Mouse (Mus musculus): ENCODE data around the gene Ykt6. TPM values are rescaled to one million over a fixed set of nuclear protein-coding genes. Genes with fewer than 3 reads are reported as not detected.

Gene Ykt6
- total and polyA plus RNA-seq, 2 experiments from 2014 or later = 101 to 181 TPM

- no peaks in the 10 kb centered on the region for H3K9me3 ChIP-seq (ENCODE audit: low read length)
- no peak for DNase-seq
- no peak overlapping the region for H3K4me2 ChIP-seq (ENCODE audit: low read depth)
- H3K9ac ChIP-seq = no peak overlapping the region
- no peak for TF ChIP-seq CTCF (IDR thresholded peaks at IDR 0.05; ENCODE audit: low read depth)
- H3K27ac ChIP-seq (ENCODE audit: low read depth, low read length) = no peak overlapping the region
- peaks cover 23% of the 10 kb centered on the region; the same call in 1 of the 2 replicates for H3K36me3 ChIP-seq (ENCODE audit: insufficient read depth)
- H3K4me1 ChIP-seq (ENCODE audit: insufficient read depth) = 0 out of 2 replicates have a peak, but pooled peaks cover under 1% of the 10 kb centered on the region
- no peak overlapping the region for H3K4me3 ChIP-seq (ENCODE audit: low read depth, low read length)
- 93% methylated on average over 3 of the region's 3 CpGs for WGBS
- ATAC-seq = no peak
- H3K27me3 ChIP-seq (ENCODE audit: insufficient read depth, low read length) = no peaks in the 10 kb centered on the region
Measured at GRCm38 (mm10) chr11:6011879-6012278, 56.4 kb downstream of the Ykt6 start.

GRCm38 (mm10) chr11:6013359-6013758, 57.9 kb downstream of the Ykt6 start:
- TF ChIP-seq CTCF (IDR thresholded peaks at IDR 0.05; ENCODE audit: low read depth) = peak; percentile 46
- ATAC-seq (peak; percentile 34; the same call in 1 of the 2 replicates), DNase-seq (no peak)
- H3K4me3 ChIP-seq (ENCODE audit: low read depth, low read length) = no peak overlapping the region
- peaks cover 30% of the 10 kb centered on the region for H3K36me3 ChIP-seq (ENCODE audit: insufficient read depth)
- H3K27me3 ChIP-seq (ENCODE audit: insufficient read depth, low read length) = no peaks in the 10 kb centered on the region
- H3K27ac ChIP-seq (ENCODE audit: low read depth, low read length) = no peak overlapping the region
- H3K4me2 ChIP-seq (ENCODE audit: low read depth) = no peak overlapping the region
- 0 out of 2 replicates have a peak, but pooled peaks cover 3% of the 10 kb centered on the region for H3K4me1 ChIP-seq (ENCODE audit: insufficient read depth)
- H3K9me3 ChIP-seq (ENCODE audit: low read length) = no peaks in the 10 kb centered on the region
- H3K9ac ChIP-seq = no peak overlapping the region
- WGBS = 56% methylated on average over 2 of the region's 2 CpGs

- Histone ChIP-seq H3K9ac (no peak overlapping the region), H3K27me3 (ENCODE audit: insufficient read depth, low read length) (no peaks in the 10 kb centered on the region), H3K4me3 (ENCODE audit: low read depth, low read length) (no peak overlapping the region), H3K9me3 (ENCODE audit: low read length) (no peaks in the 10 kb centered on the region), H3K27ac (ENCODE audit: low read depth, low read length) (no peak overlapping the region), H3K36me3 (ENCODE audit: insufficient read depth) (peaks cover 30% of the 10 kb centered on the region), H3K4me1 (ENCODE audit: insufficient read depth) (0 out of 2 replicates have a peak, but pooled peaks cover 3% of the 10 kb centered on the region), H3K4me2 (ENCODE audit: low read depth) (no peak overlapping the region)
- 52% methylated on average over 6 of the region's 6 CpGs for WGBS
- DNase-seq = no peak
- no peak for ATAC-seq
- no peak for TF ChIP-seq CTCF (IDR thresholded peaks at IDR 0.05; ENCODE audit: low read depth)
Measured at GRCm38 (mm10) chr11:6015011-6015431, 59.5 kb downstream of the Ykt6 start.

GRCm38 (mm10) chr11:6016368-6016767, 60.9 kb downstream of the Ykt6 start:
- no peak overlapping the region for H3K27ac ChIP-seq (ENCODE audit: low read depth, low read length)
- no peaks in the 10 kb centered on the region for H3K9me3 ChIP-seq (ENCODE audit: low read length)
- H3K4me2 ChIP-seq (ENCODE audit: low read depth) = no peak overlapping the region
- no peak for TF ChIP-seq CTCF (IDR thresholded peaks at IDR 0.05; ENCODE audit: low read depth)
- H3K4me1 ChIP-seq (ENCODE audit: insufficient read depth) = 0 out of 2 replicates have a peak, but pooled peaks cover 3% of the 10 kb centered on the region
- ATAC-seq (no peak), DNase-seq (peak; percentile 56)
- H3K27me3 ChIP-seq (ENCODE audit: insufficient read depth, low read length) = no peaks in the 10 kb centered on the region
- H3K4me3 ChIP-seq (ENCODE audit: low read depth, low read length) = no peak overlapping the region
- H3K36me3 ChIP-seq (ENCODE audit: insufficient read depth) = peaks cover 30% of the 10 kb centered on the region
- 2% methylated on average over 3 of the region's 3 CpGs for WGBS
- no peak overlapping the region for H3K9ac ChIP-seq

- Histone ChIP-seq H3K4me3 (ENCODE audit: low read depth, low read length) (no peak overlapping the region), H3K4me1 (ENCODE audit: insufficient read depth) (0 out of 2 replicates have a peak, but pooled peaks cover 3% of the 10 kb centered on the region), H3K9me3 (ENCODE audit: low read length) (no peaks in the 10 kb centered on the region), H3K36me3 (ENCODE audit: insufficient read depth) (peaks cover 25% of the 10 kb centered on the region), H3K9ac (no peak overlapping the region), H3K27ac (ENCODE audit: low read depth, low read length) (no peak overlapping the region), H3K4me2 (ENCODE audit: low read depth) (no peak overlapping the region), H3K27me3 (ENCODE audit: insufficient read depth, low read length) (no peaks in the 10 kb centered on the region)
- ATAC-seq (no peak), DNase-seq (no peak)
- TF ChIP-seq CTCF (IDR thresholded peaks at IDR 0.05; ENCODE audit: low read depth) = no peak
- WGBS = 55% methylated on average over 9 of the region's 9 CpGs
Measured at GRCm38 (mm10) chr11:6016797-6017395, 61.4 kb downstream of the Ykt6 start.

Other genes starting within 250 kb of the Ykt6 start
- gene Mrps24, start 240.0 kb upstream of the Ykt6 start, total RNA-seq (2014; rRNA removed) = 83.9 and 90.7 TPM in 2 replicates
- 226 and 284 TPM in 2 replicates for gene Mrps24, start 240.0 kb upstream of the Ykt6 start, polyA plus RNA-seq (2015; fragmentation: Nextera tagmentation; extraction: Ambion mirVana)
- gene Urgcp, start 193.3 kb upstream of the Ykt6 start, total RNA-seq (2014; rRNA removed) = 39.6 and 48.1 TPM in 2 replicates
- 28.4 and 33.4 TPM in 2 replicates for gene Urgcp, start 193.3 kb upstream of the Ykt6 start, polyA plus RNA-seq (2015; fragmentation: Nextera tagmentation; extraction: Ambion mirVana)
- gene Dbnl, start 167.2 kb upstream of the Ykt6 start, total RNA-seq (2014; rRNA removed) = 72.6 and 77.8 TPM in 2 replicates
- gene Dbnl, start 167.2 kb upstream of the Ykt6 start, polyA plus RNA-seq (2015; fragmentation: Nextera tagmentation; extraction: Ambion mirVana) = 101 and 130 TPM in 2 replicates
- gene Pgam2, start 152.0 kb upstream of the Ykt6 start, total RNA-seq (2014; rRNA removed) = 0.38 and 3.5 TPM in 2 replicates
- 3.3 and 3.5 TPM in 2 replicates for gene Pgam2, start 152.0 kb upstream of the Ykt6 start, polyA plus RNA-seq (2015; fragmentation: Nextera tagmentation; extraction: Ambion mirVana)
- gene Polm, start 117.7 kb upstream of the Ykt6 start, total RNA-seq (2014; rRNA removed) = 7.5 and 9.7 TPM in 2 replicates
- gene Polm, start 117.7 kb upstream of the Ykt6 start, polyA plus RNA-seq (2015; fragmentation: Nextera tagmentation; extraction: Ambion mirVana) = 4.6 and 6.0 TPM in 2 replicates
- 9.8 and 14.9 TPM in 2 replicates for gene Aebp1, start 93.7 kb upstream of the Ykt6 start, total RNA-seq (2014; rRNA removed)
- gene Aebp1, start 93.7 kb upstream of the Ykt6 start, polyA plus RNA-seq (2015; fragmentation: Nextera tagmentation; extraction: Ambion mirVana) = 15.9 and 19.8 TPM in 2 replicates
- gene Pold2, start 77.4 kb upstream of the Ykt6 start, total RNA-seq (2014; rRNA removed) = 20.4 and 29.0 TPM in 2 replicates
- gene Pold2, start 77.4 kb upstream of the Ykt6 start, polyA plus RNA-seq (2015; fragmentation: Nextera tagmentation; extraction: Ambion mirVana) = 48.0 and 51.3 TPM in 2 replicates
- not detected in 2 replicates for gene Myl7, start 56.9 kb upstream of the Ykt6 start, total RNA-seq (2014; rRNA removed)
- gene Myl7, start 56.9 kb upstream of the Ykt6 start, polyA plus RNA-seq (2015; fragmentation: Nextera tagmentation; extraction: Ambion mirVana) = not detected in 2 replicates
- gene Gck, start 5.6 kb upstream of the Ykt6 start, total RNA-seq (2014; rRNA removed) = 8.6 and 12.9 TPM in 2 replicates
- 7.1 and 7.2 TPM in 2 replicates for gene Gck, start 5.6 kb upstream of the Ykt6 start, polyA plus RNA-seq (2015; fragmentation: Nextera tagmentation; extraction: Ambion mirVana)
- 271 and 284 TPM in 2 replicates for gene Camk2b, start 110.7 kb downstream of the Ykt6 start, total RNA-seq (2014; rRNA removed)
- 227 and 280 TPM in 2 replicates for gene Camk2b, start 110.7 kb downstream of the Ykt6 start, polyA plus RNA-seq (2015; fragmentation: Nextera tagmentation; extraction: Ambion mirVana)
- 0.15 and 0.29 TPM in 2 replicates for gene A730071L15Rik, start 244.3 kb downstream of the Ykt6 start, total RNA-seq (2014; rRNA removed)
- 0.44 and 0.47 TPM in 2 replicates for gene A730071L15Rik, start 244.3 kb downstream of the Ykt6 start, polyA plus RNA-seq (2015; fragmentation: Nextera tagmentation; extraction: Ambion mirVana)
- gene Nudcd3, start 244.7 kb downstream of the Ykt6 start, total RNA-seq (2014; rRNA removed) = 57.2 and 61.6 TPM in 2 replicates
- gene Nudcd3, start 244.7 kb downstream of the Ykt6 start, polyA plus RNA-seq (2015; fragmentation: Nextera tagmentation; extraction: Ambion mirVana) = 60.9 and 70.7 TPM in 2 replicates